Mouse (Mus musculus) midbrain, embryonic 16.5 days (tissue): Measurements from ENCODE around the gene Mfsd4b4. TPM values are rescaled to one million over a fixed set of nuclear protein-coding genes. Genes with fewer than 3 reads are reported as not detected.
"Not testable (repeated sequence)": the region's sequence is repeated elsewhere in the genome, so short reads cannot be mapped to it uniquely, and the experiment has no call there.

Experiments used
- ATAC-seq: fragments of 200-750 bp; cut with Nextera tagmentation; 2 replicates; pipeline ENCODE4 v1.8.0; 2017; ENCODE audit warnings: moderate TSS enrichment
- H3K27ac ChIP-seq: fragments of 300-500 bp; sonication (generic); 2 replicates; pipeline ENCODE4 v1.5.1; 2014; ENCODE audit warnings: mild to moderate bottlenecking, low read length, mixed read lengths
- H3K27me3 ChIP-seq: fragments of 300-500 bp; sonication (generic); 2 replicates; pipeline ENCODE4 v1.6.1; 2014; ENCODE audit warnings: low read depth, low read length, mixed read lengths; ENCODE audit not compliant: control insufficient read depth, insufficient read depth
- H3K36me3 ChIP-seq: fragments of 300-500 bp; sonication (generic); 2 replicates; pipeline ENCODE4 v1.6.1; 2014; ENCODE audit warnings: mild to moderate bottlenecking, low read length, moderate library complexity, mixed read lengths; ENCODE audit not compliant: control insufficient read depth, insufficient read depth
- H3K4me1 ChIP-seq: fragments of 300-500 bp; sonication (generic); 2 replicates; pipeline ENCODE4 v1.6.1; 2014; ENCODE audit warnings: mild to moderate bottlenecking, low read length, mixed read lengths; ENCODE audit not compliant: control insufficient read depth, insufficient read depth
- H3K4me2 ChIP-seq: fragments of 300-500 bp; sonication (generic); 2 replicates; pipeline ENCODE4 v1.6.1; 2014; ENCODE audit warnings: mild to moderate bottlenecking, low read length, mixed read lengths
- H3K4me3 ChIP-seq: fragments of 300-500 bp; sonication (generic); 2 replicates; pipeline ENCODE4 v1.5.1; 2014; ENCODE audit warnings: low read depth, mild to moderate bottlenecking, low read length, moderate library complexity, mixed read lengths
- H3K9ac ChIP-seq: fragments of 300-500 bp; sonication (generic); 2 replicates; pipeline ENCODE4 v1.6.1; 2014; ENCODE audit warnings: low read depth, low read length, mixed read lengths
- H3K9me3 ChIP-seq: fragments of 300-500 bp; sonication (generic); replicated peaks from 2 replicates; pipeline ENCODE4 v1.6.1; 2014; ENCODE audit warnings: mild to moderate bottlenecking, low read length, mixed read lengths; ENCODE audit not compliant: control insufficient read depth, poor library complexity, severe bottlenecking
- WGBS: fragments of 180-500 bp; shearing (Covaris S2); extraction: QIAGEN DNeasy Blood & Tissue Kit; methylation state at CpG from one replicate; pipeline ENCODE4 v1.1.7; 2014; 5-methylcytosine and 5-hydroxymethylcytosine counted together
- polyA plus RNA-seq: library from polyadenylated mRNA; unstranded; fragments of >200 nt; fragmentation: Nextera tagmentation; extraction: Ambion mirVana; gene quantifications from 2 replicates; pipeline ENCODE4 v1.2.1, GENCODE M21; 2015

The Mfsd4b4 gene
- 4.8 and 5.2 TPM in 2 replicates for polyA plus RNA-seq

DNA sequence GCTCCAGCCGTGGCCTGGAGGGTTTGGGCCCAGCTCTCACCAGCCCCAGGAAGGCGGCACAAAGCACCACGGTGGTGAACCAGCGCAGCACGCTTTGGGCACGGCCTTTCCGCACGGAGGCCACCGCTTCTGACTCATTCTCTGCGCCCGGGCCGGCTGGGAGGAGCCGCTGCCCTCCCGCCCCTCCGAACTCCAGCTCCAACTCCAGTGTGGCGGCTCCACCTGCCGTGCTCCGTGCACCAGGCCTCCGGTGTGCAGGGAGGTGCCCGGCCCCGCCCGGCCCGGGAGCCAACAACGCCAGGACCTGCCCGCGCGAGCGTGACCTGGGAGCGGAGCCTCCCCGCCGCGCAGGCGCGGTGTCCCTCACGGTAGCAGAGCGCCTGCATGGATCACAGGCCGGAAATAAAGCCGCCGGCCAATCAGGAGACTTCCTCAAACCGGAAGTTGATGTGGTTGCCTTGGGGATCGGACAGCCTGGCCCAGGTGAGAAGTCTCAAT is at the start of gene Mfsd4b4:
Mfsd4b4 (minus strand) TSS at position 365 of the 498 bp plus-strand sequence.
- H3K4me1 ChIP-seq = peaks cover 12% of the 10 kb centered on the region
- peak within 1 kb of the TSS; percentile 98 for H3K9ac ChIP-seq
- WGBS = under 1% methylated on average over 41 of the region's 41 CpGs
- peak within 1 kb of the TSS; percentile 91 for H3K4me2 ChIP-seq
- no peaks in the 10 kb centered on the region for H3K27me3 ChIP-seq
- H3K36me3 ChIP-seq = no peaks in the 10 kb centered on the region
- H3K27ac ChIP-seq = peak within 1 kb of the TSS; percentile 91
- H3K4me3 ChIP-seq = peak within 1 kb of the TSS; percentile 86
- no peaks in the 10 kb centered on the region for H3K9me3 ChIP-seq
- peak; percentile 99 for ATAC-seq

DNA sequence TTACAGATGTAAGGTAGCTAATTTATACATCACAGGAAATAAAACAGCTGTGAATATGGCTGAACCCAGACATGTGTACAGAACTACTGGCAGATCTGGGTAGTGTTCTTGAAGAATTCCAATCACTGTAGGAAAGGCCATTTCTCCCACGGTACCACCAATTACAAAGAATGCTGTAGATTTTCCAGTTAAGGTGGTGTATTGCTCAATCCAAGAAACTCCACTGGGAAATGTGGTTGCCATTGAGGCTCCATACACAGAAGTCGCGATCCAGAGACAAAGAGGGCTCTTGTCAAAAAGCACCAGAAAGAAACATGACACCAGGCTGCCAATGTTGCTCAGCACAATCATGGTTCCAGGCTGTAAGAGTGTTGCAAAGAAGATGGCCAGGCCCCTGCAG is 48.2 kb upstream of the Mfsd4b4 start:
- not testable (repeated sequence) for ATAC-seq, H3K36me3 ChIP-seq, H3K9me3 ChIP-seq, H3K9ac ChIP-seq, H3K27me3 ChIP-seq, H3K4me2 ChIP-seq, H3K4me1 ChIP-seq, H3K27ac ChIP-seq, H3K4me3 ChIP-seq
- WGBS = 83% methylated on average over 3 of the region's 3 CpGs

DNA sequence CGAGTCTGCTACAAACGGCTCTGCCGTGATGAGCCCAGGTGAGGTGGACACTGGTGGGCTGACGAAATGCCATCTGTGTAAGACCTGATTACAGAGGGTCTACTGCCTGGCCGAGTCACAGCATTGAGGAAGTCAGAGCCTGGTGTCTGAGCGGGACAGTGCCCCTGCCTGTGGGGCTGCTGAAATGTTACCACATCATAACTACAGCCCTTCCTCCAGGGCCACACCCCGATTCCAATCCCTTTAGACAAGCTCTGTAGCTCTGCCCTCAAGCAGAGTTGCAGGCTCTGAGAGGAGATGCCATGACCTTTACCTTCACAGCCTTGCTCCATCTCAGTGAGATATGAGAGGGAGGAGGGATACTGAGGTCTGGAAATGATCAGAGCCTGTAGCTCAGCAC is 37.5 kb upstream of the Mfsd4b4 start:
- Histone ChIP-seq H3K36me3 (no peaks in the 10 kb centered on the region), H3K4me2 (no peak overlapping the region), H3K4me3 (no peak overlapping the region), H3K27ac (no peak overlapping the region), H3K9me3 (no peaks in the 10 kb centered on the region), H3K4me1 (no peaks in the 10 kb centered on the region), H3K27me3 (no peaks in the 10 kb centered on the region), H3K9ac (no peak overlapping the region)
- ATAC-seq = no peak
- 86% methylated on average over 7 of the region's 7 CpGs for WGBS

DNA sequence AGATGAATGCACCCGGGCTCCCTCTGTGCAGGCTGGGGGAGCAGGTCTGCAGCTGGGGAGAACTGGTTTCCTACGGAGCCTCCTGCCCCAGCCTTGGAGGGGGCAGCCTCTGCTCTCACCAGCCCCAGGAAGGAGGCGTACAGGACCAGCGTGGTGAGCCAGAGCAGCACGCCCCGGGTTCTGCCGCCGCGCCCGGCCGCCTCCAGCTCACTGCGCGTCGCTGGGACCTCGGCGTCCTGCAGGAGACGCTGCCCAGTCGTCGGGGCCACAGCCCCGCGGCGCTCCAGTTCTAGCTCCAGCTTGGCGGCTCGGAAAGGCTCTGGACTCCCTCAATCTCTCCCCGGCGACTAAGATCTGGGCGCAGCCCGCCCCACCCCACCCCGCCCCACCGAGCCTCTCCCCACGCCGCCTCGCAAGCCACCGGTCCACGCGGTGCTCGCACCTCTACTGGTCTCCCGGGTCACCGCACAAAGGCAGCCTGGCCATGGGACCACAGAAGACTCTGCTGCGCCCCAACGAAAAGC is 27.6 kb upstream of the Mfsd4b4 start, which contains the start of gene Mfsd4b2:
Mfsd4b2 (minus strand) TSS at position 308 of the 524 bp plus-strand sequence.
- H3K4me1 ChIP-seq = no peaks in the 10 kb centered on the region
- H3K27me3 ChIP-seq = peaks cover 6% of the 10 kb centered on the region
- no peak within 1 kb of the TSS for H3K27ac ChIP-seq
- H3K9ac ChIP-seq = peak within 1 kb of the TSS; percentile 65
- ATAC-seq = peak; percentile 68; the same call in 1 of the 2 replicates
- WGBS = under 1% methylated on average over 39 of the region's 41 CpGs
- H3K4me2 ChIP-seq = peak within 1 kb of the TSS; percentile 90
- no peaks in the 10 kb centered on the region for H3K36me3 ChIP-seq
- no peaks in the 10 kb centered on the region for H3K9me3 ChIP-seq
- peak within 1 kb of the TSS; percentile 48 for H3K4me3 ChIP-seq

DNA sequence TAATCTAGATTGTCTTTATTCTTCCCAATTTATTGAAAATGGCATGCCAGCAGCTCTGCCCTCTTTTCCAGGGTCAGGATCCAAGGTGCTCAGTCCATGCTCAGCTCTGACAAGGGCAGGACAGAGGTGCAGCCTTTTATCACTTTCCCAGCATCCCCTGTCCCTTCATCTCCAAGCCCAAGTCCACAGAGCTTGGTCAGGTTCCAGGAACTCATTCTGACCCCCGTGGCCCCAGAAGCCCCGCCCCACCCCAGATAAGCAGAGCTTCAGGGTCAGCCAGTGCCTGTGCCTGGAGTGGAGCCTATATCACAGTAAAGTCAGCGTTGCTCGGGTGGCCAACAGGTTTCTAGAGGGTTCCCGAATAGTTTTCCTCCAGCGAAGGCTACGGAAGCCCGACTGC is 25.5 kb upstream of the Mfsd4b4 start:
- H3K9ac ChIP-seq, H3K4me1 ChIP-seq, H3K36me3 ChIP-seq, H3K27me3 ChIP-seq, H3K27ac ChIP-seq, H3K9me3 ChIP-seq, H3K4me3 ChIP-seq, ATAC-seq, H3K4me2 ChIP-seq: not testable (repeated sequence)
- 75% methylated on average over 8 of the region's 8 CpGs for WGBS

DNA sequence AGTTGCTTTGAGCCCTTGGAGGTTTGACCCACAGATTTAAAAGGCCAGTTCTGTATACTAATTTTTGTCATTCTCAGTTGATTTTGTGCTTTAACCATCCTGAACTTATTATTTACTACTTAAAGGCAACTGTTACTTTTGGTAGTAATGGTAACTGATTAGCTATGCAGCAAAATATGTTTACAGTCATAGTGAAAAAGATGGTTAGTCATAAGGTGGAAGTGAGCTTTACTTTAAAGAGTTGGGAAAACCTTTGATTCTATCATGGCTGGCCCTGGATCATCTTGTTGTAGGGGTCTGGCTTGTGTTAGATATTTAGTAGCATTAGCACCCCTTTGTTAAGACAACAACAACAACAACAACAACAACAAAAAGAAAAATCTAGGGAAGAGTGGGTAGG is 13.6 kb upstream of the Mfsd4b4 start:
- Histone ChIP-seq H3K9ac (no peak overlapping the region), H3K4me3 (no peak overlapping the region), H3K27me3 (no peaks in the 10 kb centered on the region), H3K4me2 (no peak overlapping the region), H3K36me3 (no peaks in the 10 kb centered on the region), H3K4me1 (no peaks in the 10 kb centered on the region), H3K27ac (no peak overlapping the region), H3K9me3 (no peaks in the 10 kb centered on the region)
- ATAC-seq = no peak

DNA sequence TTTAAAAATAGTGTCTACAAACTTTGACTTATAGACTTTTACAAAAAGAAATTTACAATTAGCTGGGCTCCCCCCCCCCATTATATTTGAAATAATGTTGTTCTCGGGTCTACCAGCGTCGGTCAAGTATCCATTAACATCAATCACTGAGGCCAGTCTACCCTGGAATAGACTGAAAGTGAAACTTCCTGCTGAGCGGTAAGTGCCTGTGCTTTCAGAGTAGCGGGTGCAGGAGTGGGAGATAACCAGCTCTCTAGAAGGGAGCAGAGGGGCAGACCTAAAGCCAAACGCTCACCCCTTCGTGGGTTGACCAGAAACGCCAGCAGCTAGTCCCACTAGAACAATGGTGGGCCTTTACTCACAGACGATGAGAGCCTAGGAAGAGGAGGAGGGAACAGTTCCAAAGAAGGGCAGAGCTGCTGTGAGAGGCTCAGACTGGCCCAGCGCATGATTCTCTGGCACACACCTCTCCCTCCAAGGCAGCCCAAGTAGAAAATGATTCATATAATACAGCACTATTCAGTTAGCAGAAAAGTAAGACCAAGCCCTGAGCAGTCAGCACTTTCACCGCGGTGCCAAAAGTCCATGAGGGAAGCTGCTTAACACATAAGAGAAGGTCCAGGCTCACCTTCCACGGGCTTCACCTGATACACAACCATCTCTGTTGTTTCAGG is 9.9 kb upstream of the Mfsd4b4 start:
- 82% methylated on average over 13 of the region's 13 CpGs for WGBS

DNA sequence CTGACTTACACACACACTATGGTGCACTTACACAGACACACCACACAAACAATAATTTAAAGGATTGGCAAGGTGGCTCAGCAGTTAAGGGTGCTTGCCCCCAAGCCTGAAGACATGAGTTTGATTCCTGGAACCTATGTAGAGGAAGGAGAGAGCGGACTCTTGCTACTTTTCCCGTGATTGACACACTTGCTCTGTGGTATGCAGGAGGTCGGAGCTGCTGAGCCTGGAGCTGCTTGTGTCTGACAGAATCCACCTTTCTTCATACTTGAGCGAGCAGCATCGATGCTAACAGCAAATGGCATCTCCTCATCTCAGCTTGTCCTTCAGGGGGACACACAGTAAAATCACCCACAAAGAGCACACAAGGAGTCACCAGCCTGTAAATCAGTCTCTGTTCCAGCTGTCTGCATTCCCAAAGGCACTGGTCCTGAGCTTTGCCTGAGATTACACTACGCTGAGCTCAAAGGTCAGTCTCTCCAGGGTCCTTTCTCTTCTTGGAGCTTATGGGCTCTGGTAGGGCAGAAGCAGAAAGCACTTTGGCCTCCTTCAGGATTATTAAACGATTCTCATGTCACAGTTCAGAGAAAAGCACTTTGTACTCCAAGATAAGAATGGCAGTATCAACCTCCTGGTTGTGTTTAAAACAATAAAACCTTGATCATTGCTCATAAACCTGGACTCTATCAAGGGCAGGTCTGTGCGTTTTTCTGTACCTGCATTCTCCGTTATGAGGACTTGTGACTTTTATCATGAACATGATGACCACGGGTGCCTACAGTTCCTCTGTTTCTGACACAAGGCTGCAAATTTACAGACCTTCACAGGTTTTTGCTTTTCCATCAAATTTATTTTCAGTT is 8.0 kb upstream of the Mfsd4b4 start:
- ATAC-seq = no peak
- H3K9ac ChIP-seq = no peak overlapping the region
- no peaks in the 10 kb centered on the region for H3K9me3 ChIP-seq
- no peaks in the 10 kb centered on the region for H3K36me3 ChIP-seq
- 82% methylated on average over 10 of the region's 10 CpGs for WGBS
- no peaks in the 10 kb centered on the region for H3K27me3 ChIP-seq
- no peak overlapping the region for H3K4me3 ChIP-seq
- no peak overlapping the region for H3K27ac ChIP-seq
- H3K4me2 ChIP-seq = no peak overlapping the region
- no peaks in the 10 kb centered on the region for H3K4me1 ChIP-seq

More for the DNA sequence above, 9.9 kb upstream of the Mfsd4b4 start:
- Histone ChIP-seq H3K36me3 (no peaks in the 10 kb centered on the region), H3K4me2 (no peak overlapping the region), H3K27me3 (no peaks in the 10 kb centered on the region), H3K27ac (no peak overlapping the region), H3K9ac (no peak overlapping the region), H3K4me3 (no peak overlapping the region), H3K4me1 (no peaks in the 10 kb centered on the region), H3K9me3 (no peaks in the 10 kb centered on the region)
- no peak for ATAC-seq

DNA sequence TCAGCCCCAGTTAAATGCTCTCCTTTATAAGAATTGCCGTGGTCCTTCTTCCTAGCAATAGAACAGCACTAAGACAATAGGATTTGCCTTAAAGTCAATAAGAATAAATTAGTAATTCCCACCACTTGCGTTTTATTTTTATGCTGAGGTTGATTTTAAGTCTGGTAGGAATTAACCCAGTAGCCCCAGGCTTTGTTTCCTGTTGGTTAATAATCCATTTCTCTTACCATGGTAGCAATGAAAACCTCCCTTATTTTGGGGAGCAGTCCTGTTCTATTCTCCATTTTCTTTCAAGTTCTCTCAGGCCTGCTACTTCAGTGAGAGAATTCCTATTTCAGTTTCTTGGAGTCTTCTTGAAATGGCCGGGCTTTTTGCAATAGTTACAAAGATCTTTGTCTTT is 5.2 kb upstream of the Mfsd4b4 start:
- H3K4me1 ChIP-seq = peaks cover 4% of the 10 kb centered on the region; the same call in 1 of the 2 replicates
- no peaks in the 10 kb centered on the region for H3K27me3 ChIP-seq
- H3K4me2 ChIP-seq = no peak overlapping the region
- H3K4me3 ChIP-seq = no peak overlapping the region
- no peak overlapping the region for H3K27ac ChIP-seq
- H3K9ac ChIP-seq = no peak overlapping the region
- H3K36me3 ChIP-seq = no peaks in the 10 kb centered on the region
- WGBS = 77% methylated on average over 3 of the region's 3 CpGs
- no peak for ATAC-seq
- H3K9me3 ChIP-seq = no peaks in the 10 kb centered on the region
